Mouse (Mus musculus): ENCODE measurements around the gene Aebp2. TPM values are rescaled to one million over a fixed set of nuclear protein-coding genes. Genes with fewer than 3 reads are reported as not detected.

The Aebp2 gene
- polyA plus RNA-seq, 1 experiment from 2014 or later: 13.9 TPM

- no peak overlapping the region for H3K9ac ChIP-seq (ENCODE audit: low read length)
These were observed 6.9 kb downstream of the Aebp2 start for GRCm38 (mm10) chr6:140629176-140629859.

GRCm38 (mm10) chr6:140630306-140630705 is 7.8 kb downstream of the Aebp2 start:
- ATAC-seq (replicated peaks; ENCODE audit: low FRiP score, low TSS enrichment, low read depth) (no peak), DNase-seq (ENCODE audit: low spot score) (no peak)
- no peaks in the 10 kb centered on the region for H3K27me3 ChIP-seq (replicated peaks; ENCODE audit: control insufficient read depth, insufficient read depth, low read length)
- H3K4me3 ChIP-seq (ENCODE audit: low read depth, low read length): no peak overlapping the region
- H3K4me1 ChIP-seq (replicated peaks; ENCODE audit: control insufficient read depth, insufficient read depth, low read length): peaks cover 22% of the 10 kb centered on the region
- no peak overlapping the region for H3K9ac ChIP-seq (ENCODE audit: low read length)
- H3K9me3 ChIP-seq (ENCODE audit: control insufficient read depth, low read length): no peaks in the 10 kb centered on the region
- 67% methylated on average over 4 of the region's 4 CpGs for WGBS
- H3K27ac ChIP-seq (ENCODE audit: low read depth): no peak overlapping the region
- no peak overlapping the region for H3K4me2 ChIP-seq (ENCODE audit: low read length)
- H3K36me3 ChIP-seq (ENCODE audit: control insufficient read depth, insufficient read depth, low read length): peaks cover 13% of the 10 kb centered on the region

More at GRCm38 (mm10) chr6:140629176-140629859, 6.9 kb downstream of the Aebp2 start:
- Histone ChIP-seq H3K4me2 (ENCODE audit: low read length) (no peak overlapping the region), H3K4me1 (replicated peaks; ENCODE audit: control insufficient read depth, insufficient read depth, low read length) (peaks cover 25% of the 10 kb centered on the region), H3K27ac (ENCODE audit: low read depth) (no peak overlapping the region), H3K27me3 (replicated peaks; ENCODE audit: control insufficient read depth, insufficient read depth, low read length) (no peaks in the 10 kb centered on the region), H3K4me3 (ENCODE audit: low read depth, low read length) (no peak overlapping the region), H3K36me3 (ENCODE audit: control insufficient read depth, insufficient read depth, low read length) (peaks cover 7% of the 10 kb centered on the region), H3K9me3 (ENCODE audit: control insufficient read depth, low read length) (no peaks in the 10 kb centered on the region)
- 88% methylated on average over 4 of the region's 4 CpGs for WGBS
- DNase-seq (ENCODE audit: low spot score) (no peak), ATAC-seq (replicated peaks; ENCODE audit: low FRiP score, low TSS enrichment, low read depth) (no peak)

- H3K9me3 ChIP-seq (ENCODE audit: control insufficient read depth, low read length): no peaks in the 10 kb centered on the region
- no peak overlapping the region for H3K9ac ChIP-seq (ENCODE audit: low read length)
- WGBS: 79% methylated on average over 8 of the region's 8 CpGs
- DNase-seq (ENCODE audit: low spot score) (no peak), ATAC-seq (replicated peaks; ENCODE audit: low FRiP score, low TSS enrichment, low read depth) (no peak)
- 0 out of 2 replicates have a peak, but pooled peaks cover 4% of the 10 kb centered on the region for H3K4me1 ChIP-seq (replicated peaks; ENCODE audit: control insufficient read depth, insufficient read depth, low read length)
- H3K4me2 ChIP-seq (ENCODE audit: low read length): no peak overlapping the region
- no peaks in the 10 kb centered on the region for H3K27me3 ChIP-seq (replicated peaks; ENCODE audit: control insufficient read depth, insufficient read depth, low read length)
- H3K36me3 ChIP-seq (ENCODE audit: control insufficient read depth, insufficient read depth, low read length): peaks cover 41% of the 10 kb centered on the region
- no peak overlapping the region for H3K4me3 ChIP-seq (ENCODE audit: low read depth, low read length)
- no peak overlapping the region for H3K27ac ChIP-seq (ENCODE audit: low read depth)
These were observed 11.2 kb downstream of the Aebp2 start for GRCm38 (mm10) chr6:140633616-140634015.

GRCm38 (mm10) chr6:140636290-140636689 is 13.8 kb downstream of the Aebp2 start:
- Histone ChIP-seq H3K9me3 (ENCODE audit: control insufficient read depth, low read length) (no peaks in the 10 kb centered on the region), H3K4me3 (ENCODE audit: low read depth, low read length) (no peak overlapping the region), H3K27ac (ENCODE audit: low read depth) (no peak overlapping the region), H3K4me1 (replicated peaks; ENCODE audit: control insufficient read depth, insufficient read depth, low read length) (0 out of 2 replicates have a peak, but pooled peaks cover 4% of the 10 kb centered on the region), H3K4me2 (ENCODE audit: low read length) (no peak overlapping the region), H3K36me3 (ENCODE audit: control insufficient read depth, insufficient read depth, low read length) (peaks cover 65% of the 10 kb centered on the region), H3K9ac (ENCODE audit: low read length) (no peak overlapping the region), H3K27me3 (replicated peaks; ENCODE audit: control insufficient read depth, insufficient read depth, low read length) (no peaks in the 10 kb centered on the region)
- 94% methylated on average over 4 of the region's 4 CpGs for WGBS
- no peak for ATAC-seq (replicated peaks; ENCODE audit: low FRiP score, low TSS enrichment, low read depth)
- no peak for DNase-seq (ENCODE audit: low spot score)

GRCm38 (mm10) chr6:140642010-140642409 is 19.5 kb downstream of the Aebp2 start:
- Histone ChIP-seq H3K4me2 (ENCODE audit: low read length) (no peak overlapping the region), H3K4me3 (ENCODE audit: low read depth, low read length) (no peak overlapping the region), H3K9me3 (ENCODE audit: control insufficient read depth, low read length) (no peaks in the 10 kb centered on the region), H3K27ac (ENCODE audit: low read depth) (no peak overlapping the region), H3K4me1 (replicated peaks; ENCODE audit: control insufficient read depth, insufficient read depth, low read length) (no peaks in the 10 kb centered on the region), H3K9ac (ENCODE audit: low read length) (no peak overlapping the region), H3K36me3 (ENCODE audit: control insufficient read depth, insufficient read depth, low read length) (peaks cover 79% of the 10 kb centered on the region), H3K27me3 (replicated peaks; ENCODE audit: control insufficient read depth, insufficient read depth, low read length) (no peaks in the 10 kb centered on the region)
- DNase-seq (ENCODE audit: low spot score) (peak; percentile 15), ATAC-seq (replicated peaks; ENCODE audit: low FRiP score, low TSS enrichment, low read depth) (no peak)
- 94% methylated on average over 7 of the region's 7 CpGs for WGBS

GRCm38 (mm10) chr6:140642655-140643054 is 20.2 kb downstream of the Aebp2 start:
- no peak for ATAC-seq (replicated peaks; ENCODE audit: low FRiP score, low TSS enrichment, low read depth)
- 90% methylated on average over 12 of the region's 12 CpGs for WGBS

GRCm38 (mm10) chr6:140645931-140646330 is 23.5 kb downstream of the Aebp2 start:
- Histone ChIP-seq H3K36me3 (ENCODE audit: control insufficient read depth, insufficient read depth, low read length) (peaks cover 77% of the 10 kb centered on the region), H3K9me3 (ENCODE audit: control insufficient read depth, low read length) (no peaks in the 10 kb centered on the region), H3K9ac (ENCODE audit: low read length) (no peak overlapping the region), H3K4me1 (replicated peaks; ENCODE audit: control insufficient read depth, insufficient read depth, low read length) (no peaks in the 10 kb centered on the region), H3K27me3 (replicated peaks; ENCODE audit: control insufficient read depth, insufficient read depth, low read length) (no peaks in the 10 kb centered on the region), H3K4me3 (ENCODE audit: low read depth, low read length) (no peak overlapping the region), H3K27ac (ENCODE audit: low read depth) (no peak overlapping the region), H3K4me2 (ENCODE audit: low read length) (no peak overlapping the region)
- DNase-seq (ENCODE audit: low spot score) (no peak), ATAC-seq (replicated peaks; ENCODE audit: low FRiP score, low TSS enrichment, low read depth) (no peak)

More at GRCm38 (mm10) chr6:140642655-140643054, 20.2 kb downstream of the Aebp2 start:
- peaks cover 80% of the 10 kb centered on the region for H3K36me3 ChIP-seq (ENCODE audit: control insufficient read depth, insufficient read depth, low read length)
- no peak overlapping the region for H3K27ac ChIP-seq (ENCODE audit: low read depth)
- H3K4me2 ChIP-seq (ENCODE audit: low read length): no peak overlapping the region
- no peak overlapping the region for H3K9ac ChIP-seq (ENCODE audit: low read length)
- no peaks in the 10 kb centered on the region for H3K4me1 ChIP-seq (replicated peaks; ENCODE audit: control insufficient read depth, insufficient read depth, low read length)
- H3K9me3 ChIP-seq (ENCODE audit: control insufficient read depth, low read length): no peaks in the 10 kb centered on the region
- H3K4me3 ChIP-seq (ENCODE audit: low read depth, low read length): no peak overlapping the region
- H3K27me3 ChIP-seq (replicated peaks; ENCODE audit: control insufficient read depth, insufficient read depth, low read length): no peaks in the 10 kb centered on the region
- DNase-seq (ENCODE audit: low spot score): peak; percentile 24

- 53% methylated on average over 6 of the region's 6 CpGs for WGBS
- Histone ChIP-seq H3K4me2 (ENCODE audit: low read length) (no peak overlapping the region), H3K9me3 (ENCODE audit: control insufficient read depth, low read length) (no peaks in the 10 kb centered on the region), H3K27ac (ENCODE audit: low read depth) (no peak overlapping the region), H3K27me3 (replicated peaks; ENCODE audit: control insufficient read depth, insufficient read depth, low read length) (no peaks in the 10 kb centered on the region), H3K4me1 (replicated peaks; ENCODE audit: control insufficient read depth, insufficient read depth, low read length) (no peaks in the 10 kb centered on the region), H3K4me3 (ENCODE audit: low read depth, low read length) (no peak overlapping the region), H3K9ac (ENCODE audit: low read length) (no peak overlapping the region), H3K36me3 (ENCODE audit: control insufficient read depth, insufficient read depth, low read length) (peaks cover 77% of the 10 kb centered on the region)
- DNase-seq (ENCODE audit: low spot score): no peak
- peak; percentile 53; the same call in 1 of the 2 replicates for ATAC-seq (replicated peaks; ENCODE audit: low FRiP score, low TSS enrichment, low read depth)
These were observed 24.4 kb downstream of the Aebp2 start for GRCm38 (mm10) chr6:140646892-140647291.

- no peaks in the 10 kb centered on the region for H3K27me3 ChIP-seq (replicated peaks; ENCODE audit: control insufficient read depth, insufficient read depth, low read length)
- no peak overlapping the region for H3K4me2 ChIP-seq (ENCODE audit: low read length)
- H3K9ac ChIP-seq (ENCODE audit: low read length): no peak overlapping the region
- no peaks in the 10 kb centered on the region for H3K4me1 ChIP-seq (replicated peaks; ENCODE audit: control insufficient read depth, insufficient read depth, low read length)
- H3K27ac ChIP-seq (ENCODE audit: low read depth): no peak overlapping the region
- peaks cover 79% of the 10 kb centered on the region for H3K36me3 ChIP-seq (ENCODE audit: control insufficient read depth, insufficient read depth, low read length)
- DNase-seq (ENCODE audit: low spot score) (no peak), ATAC-seq (replicated peaks; ENCODE audit: low FRiP score, low TSS enrichment, low read depth) (no peak)
- no peaks in the 10 kb centered on the region for H3K9me3 ChIP-seq (ENCODE audit: control insufficient read depth, low read length)
- 41% methylated on average over 1 of the region's 1 CpGs for WGBS
- no peak overlapping the region for H3K4me3 ChIP-seq (ENCODE audit: low read depth, low read length)
These were observed 27.3 kb downstream of the Aebp2 start for GRCm38 (mm10) chr6:140649812-140650211.

All from intestine, embryonic 14.5 days (tissue).